Mouse (Mus musculus): Measurements from ENCODE around the gene Vmn2r97. TPM values are rescaled to one million over a fixed set of nuclear protein-coding genes. Genes with fewer than 3 reads are reported as not detected.
"Not testable (repeated sequence)": the region's sequence is repeated elsewhere in the genome, so short reads cannot be mapped to it uniquely, and the experiment has no call there.

Gene Vmn2r97
- not detected for total RNA-seq (2021)

- intact Hi-C loops (cut with DNase I); DNase-seq: not testable (repeated sequence)
Measured at GRCm38 (mm10) chr17:18914000-18914399, at the start of gene Vmn2r97. Vmn2r97 (plus strand) TSS chr17:18914300.

GRCm38 (mm10) chr17:18882436-18882835, 31.7 kb upstream of the Vmn2r97 start:
- DNase-seq; intact Hi-C loops (cut with DNase I): not testable (repeated sequence)

GRCm38 (mm10) chr17:18889745-18890329, 24.3 kb upstream of the Vmn2r97 start:
- intact Hi-C loops (cut with DNase I), result no loop called here
- DNase-seq, result no peak

GRCm38 (mm10) chr17:18957800-18958199, 43.7 kb downstream of the Vmn2r97 start:
- DNase-seq; intact Hi-C loops (cut with DNase I): not testable (repeated sequence)

- DNase-seq, result no peak
Measured at GRCm38 (mm10) chr17:18968371-18969275, 54.5 kb downstream of the Vmn2r97 start.

More at GRCm38 (mm10) chr17:18968371-18969275, 54.5 kb downstream of the Vmn2r97 start:
- intact Hi-C loops (cut with DNase I), result no loop called here

Other genes with a start within 250 kb of the Vmn2r97 start
- not detected for gene Vmn2r98, start 139.2 kb downstream of the Vmn2r97 start, total RNA-seq (2021)